Mouse (Mus musculus): ENCODE results near the gene H2-T23. TPM values are rescaled to one million over a fixed set of nuclear protein-coding genes. Genes with fewer than 3 reads are reported as not detected.

Gene H2-T23
- polyA plus RNA-seq, 1 experiment, result 0.46 TPM

DNA sequence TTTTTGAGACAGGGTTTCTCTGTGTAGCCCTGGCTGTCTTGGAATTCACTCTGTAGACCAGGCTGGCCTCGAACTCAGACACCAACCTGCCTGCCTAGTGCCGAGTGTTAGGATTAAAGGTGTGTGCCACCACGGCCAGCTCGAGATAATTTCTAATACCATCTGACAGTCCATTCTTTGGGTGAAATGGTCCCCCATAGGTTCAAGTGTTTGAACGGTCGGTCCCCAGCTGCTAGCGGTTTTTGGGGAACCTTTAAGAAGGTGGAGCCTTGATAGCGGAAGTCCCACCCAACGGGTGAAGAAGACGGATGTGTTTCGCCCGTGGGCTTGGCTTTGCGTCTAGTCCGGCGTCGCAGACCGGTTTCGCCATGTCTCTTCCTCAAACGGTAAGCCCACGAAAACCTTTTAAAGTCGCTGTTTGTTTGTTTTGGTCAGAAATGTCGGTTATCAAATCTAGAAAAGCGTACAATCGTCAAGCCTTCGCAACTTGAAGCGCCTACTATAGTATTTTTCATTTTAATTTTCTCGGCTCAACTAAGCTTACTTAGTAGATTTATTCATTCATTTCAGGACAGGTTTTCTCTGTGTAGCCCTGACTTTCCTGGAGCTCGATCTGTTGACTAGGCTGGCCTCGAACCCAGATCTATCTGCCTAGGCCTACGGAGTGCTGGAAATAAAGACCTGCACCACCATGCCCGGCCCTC is 38.3 kb downstream of the H2-T23 start:
- peak overlapping the region; percentile 95 for H3K4me3 ChIP-seq (ENCODE audit: low read depth, low read length)
- H3K4me1 ChIP-seq (ENCODE audit: control insufficient read depth, insufficient read depth, low read length), result no peaks in the 10 kb centered on the region
- peak overlapping the region; percentile 79 for H3K9ac ChIP-seq (ENCODE audit: low read depth, poor library complexity, severe bottlenecking)
- H3K27me3 ChIP-seq (ENCODE audit: control insufficient read depth, insufficient read depth, low read length, poor library complexity, severe bottlenecking), result no peaks in the 10 kb centered on the region
- H3K9me3 ChIP-seq (replicated peaks; ENCODE audit: control insufficient read depth, insufficient read depth, low read length, poor library complexity, severe bottlenecking), result 0 out of 2 replicates have a peak, but pooled peaks cover 2% of the 10 kb centered on the region
- TF ChIP-seq POLR2A (IDR thresholded peaks at IDR 0.05; ENCODE audit: insufficient read depth, low read length) (peak; percentile 74), EP300 (IDR thresholded peaks at IDR 0.05; ENCODE audit: insufficient read depth, low read depth, low read length) (no peak)
- no peak overlapping the region for H3K27ac ChIP-seq (ENCODE audit: insufficient read depth, low read length)
- H3K36me3 ChIP-seq (ENCODE audit: control insufficient read depth, insufficient read depth, low read length, poor library complexity, severe bottlenecking), result no peaks in the 10 kb centered on the region

DNA sequence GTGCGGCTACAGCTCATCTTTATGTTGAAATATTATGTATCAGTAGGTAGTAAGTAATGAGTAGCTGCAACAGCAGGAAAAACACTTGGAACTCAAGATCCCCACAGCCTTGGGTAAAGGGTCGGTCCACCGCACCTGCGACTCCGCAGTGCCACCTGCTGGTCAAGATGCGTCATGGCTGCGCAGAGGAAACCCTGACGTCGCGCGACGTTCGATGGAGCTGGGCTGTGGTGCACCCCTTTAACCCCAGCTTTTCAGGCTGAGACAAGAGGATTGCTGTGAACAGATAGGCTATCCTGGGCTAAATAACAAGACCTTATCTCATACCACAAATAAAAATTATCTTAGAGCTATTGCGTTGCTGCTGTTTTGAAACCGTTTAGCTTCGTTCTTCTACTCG is 39.0 kb downstream of the H2-T23 start:
- H3K27ac ChIP-seq (ENCODE audit: insufficient read depth, low read length), result no peak overlapping the region
- TF ChIP-seq EP300 (IDR thresholded peaks at IDR 0.05; ENCODE audit: insufficient read depth, low read depth, low read length) (0 out of 2 replicates have a peak, but pooled peaks have one; percentile 41), CTCF (IDR thresholded peaks at IDR 0.05; ENCODE audit: low read depth, low read length) (peak; percentile 100), POLR2A (IDR thresholded peaks at IDR 0.05; ENCODE audit: insufficient read depth, low read length) (no peak)
- H3K4me1 ChIP-seq (ENCODE audit: control insufficient read depth, insufficient read depth, low read length), result no peaks in the 10 kb centered on the region
- no peaks in the 10 kb centered on the region for H3K27me3 ChIP-seq (ENCODE audit: control insufficient read depth, insufficient read depth, low read length, poor library complexity, severe bottlenecking)
- H3K4me3 ChIP-seq (ENCODE audit: low read depth, low read length), result 0 out of 2 replicates have a peak overlapping the region, but pooled peaks have one; percentile 13
- H3K36me3 ChIP-seq (ENCODE audit: control insufficient read depth, insufficient read depth, low read length, poor library complexity, severe bottlenecking), result peaks cover 5% of the 10 kb centered on the region; the same call in 1 of the 2 replicates
- no peaks in the 10 kb centered on the region for H3K9me3 ChIP-seq (replicated peaks; ENCODE audit: control insufficient read depth, insufficient read depth, low read length, poor library complexity, severe bottlenecking)
- H3K9ac ChIP-seq (ENCODE audit: low read depth, poor library complexity, severe bottlenecking), result no peak overlapping the region

DNA sequence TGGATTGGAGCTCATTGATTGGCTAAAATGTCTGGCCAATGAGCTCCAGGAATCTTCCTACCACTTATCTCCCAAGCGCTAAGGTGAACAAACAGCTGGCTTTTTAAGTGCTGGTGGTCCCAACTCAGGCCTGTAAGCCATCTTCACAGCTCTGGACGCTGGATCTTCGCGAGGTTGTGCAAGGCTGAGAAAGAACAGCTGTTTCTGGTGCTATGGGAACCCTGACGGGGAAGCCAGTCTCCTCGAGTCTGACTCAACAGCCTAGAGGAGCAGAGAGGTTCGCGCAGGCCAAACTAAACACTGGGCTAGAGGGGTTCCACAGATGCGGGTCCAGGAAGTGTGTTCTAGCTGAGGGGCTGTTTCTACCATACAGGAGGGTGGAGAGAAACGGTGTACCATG is 40.9 kb downstream of the H2-T23 start:
- no peaks in the 10 kb centered on the region for H3K4me1 ChIP-seq (ENCODE audit: control insufficient read depth, insufficient read depth, low read length)
- peaks cover 14% of the 10 kb centered on the region; the same call in 1 of the 2 replicates for H3K36me3 ChIP-seq (ENCODE audit: control insufficient read depth, insufficient read depth, low read length, poor library complexity, severe bottlenecking)
- no peaks in the 10 kb centered on the region for H3K27me3 ChIP-seq (ENCODE audit: control insufficient read depth, insufficient read depth, low read length, poor library complexity, severe bottlenecking)
- TF ChIP-seq CTCF (IDR thresholded peaks at IDR 0.05; ENCODE audit: low read depth, low read length) (no peak), EP300 (IDR thresholded peaks at IDR 0.05; ENCODE audit: insufficient read depth, low read depth, low read length) (no peak), POLR2A (IDR thresholded peaks at IDR 0.05; ENCODE audit: insufficient read depth, low read length) (no peak)
- H3K9ac ChIP-seq (ENCODE audit: low read depth, poor library complexity, severe bottlenecking), result peak overlapping the region; percentile 8
- peak overlapping the region; percentile 32; the same call in 1 of the 2 replicates for H3K27ac ChIP-seq (ENCODE audit: insufficient read depth, low read length)
- peak overlapping the region; percentile 55 for H3K4me3 ChIP-seq (ENCODE audit: low read depth, low read length)
- no peaks in the 10 kb centered on the region for H3K9me3 ChIP-seq (replicated peaks; ENCODE audit: control insufficient read depth, insufficient read depth, low read length, poor library complexity, severe bottlenecking)

DNA sequence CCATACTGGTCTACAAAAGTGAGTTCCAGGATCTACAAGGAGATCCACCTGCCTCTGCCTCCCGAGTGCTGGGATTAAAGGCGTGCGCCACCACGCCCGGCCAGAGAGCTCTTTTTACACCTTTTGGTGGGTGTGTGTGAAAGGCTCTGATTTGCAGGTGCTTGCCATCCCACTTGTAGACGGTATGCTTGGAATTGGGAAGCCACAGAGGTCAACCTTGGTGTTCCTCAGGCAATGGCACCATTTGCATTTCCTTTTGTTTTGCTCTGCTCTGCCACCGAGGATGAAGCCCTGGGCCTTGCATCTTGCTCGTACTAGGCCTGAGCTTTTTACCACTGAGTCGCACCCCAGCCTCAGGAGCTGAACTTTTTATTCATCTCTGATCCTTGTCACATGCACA is 50.9 kb downstream of the H2-T23 start:
- no peak overlapping the region for H3K9ac ChIP-seq (ENCODE audit: low read depth, poor library complexity, severe bottlenecking)
- TF ChIP-seq CTCF (IDR thresholded peaks at IDR 0.05; ENCODE audit: low read depth, low read length) (no peak), EP300 (IDR thresholded peaks at IDR 0.05; ENCODE audit: insufficient read depth, low read depth, low read length) (no peak), POLR2A (IDR thresholded peaks at IDR 0.05; ENCODE audit: insufficient read depth, low read length) (no peak)

DNA sequence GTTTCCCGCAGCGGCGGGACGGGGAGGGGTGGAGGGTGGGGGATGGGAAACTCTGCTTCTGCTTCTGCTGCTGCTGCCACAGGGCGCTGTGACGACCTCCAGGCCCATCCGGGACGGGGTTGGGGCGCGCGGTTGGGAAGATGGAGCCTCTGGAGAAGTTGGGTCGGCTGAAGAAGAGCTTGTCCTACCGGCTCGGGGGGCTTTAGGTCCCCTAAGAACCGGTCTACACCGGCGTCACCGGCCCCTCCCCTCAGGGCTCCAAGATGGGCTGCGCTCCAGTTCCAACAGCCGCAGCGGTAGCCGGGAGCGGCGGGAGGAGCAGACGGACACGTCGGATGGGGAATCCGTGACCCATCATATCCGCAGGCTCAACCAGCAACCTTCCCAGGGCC is 52.3 kb downstream of the H2-T23 start:
- Histone ChIP-seq H3K9me3 (replicated peaks; ENCODE audit: control insufficient read depth, insufficient read depth, low read length, poor library complexity, severe bottlenecking) (no peaks in the 10 kb centered on the region), H3K36me3 (ENCODE audit: control insufficient read depth, insufficient read depth, low read length, poor library complexity, severe bottlenecking) (peaks cover 17% of the 10 kb centered on the region; the same call in 1 of the 2 replicates), H3K9ac (ENCODE audit: low read depth, poor library complexity, severe bottlenecking) (peak overlapping the region; percentile 92), H3K27ac (ENCODE audit: insufficient read depth, low read length) (peak overlapping the region; percentile 2; the same call in 1 of the 2 replicates), H3K27me3 (ENCODE audit: control insufficient read depth, insufficient read depth, low read length, poor library complexity, severe bottlenecking) (no peaks in the 10 kb centered on the region), H3K4me1 (ENCODE audit: control insufficient read depth, insufficient read depth, low read length) (no peaks in the 10 kb centered on the region), H3K4me3 (ENCODE audit: low read depth, low read length) (peak overlapping the region; percentile 92)
- TF ChIP-seq CTCF (IDR thresholded peaks at IDR 0.05; ENCODE audit: low read depth, low read length) (no peak), POLR2A (IDR thresholded peaks at IDR 0.05; ENCODE audit: insufficient read depth, low read length) (no peak), EP300 (IDR thresholded peaks at IDR 0.05; ENCODE audit: insufficient read depth, low read depth, low read length) (no peak)

More for the DNA sequence above, 50.9 kb downstream of the H2-T23 start:
- peaks cover 12% of the 10 kb centered on the region; the same call in 1 of the 2 replicates for H3K36me3 ChIP-seq (ENCODE audit: control insufficient read depth, insufficient read depth, low read length, poor library complexity, severe bottlenecking)
- H3K27ac ChIP-seq (ENCODE audit: insufficient read depth, low read length), result no peak overlapping the region
- H3K4me1 ChIP-seq (ENCODE audit: control insufficient read depth, insufficient read depth, low read length), result no peaks in the 10 kb centered on the region
- H3K27me3 ChIP-seq (ENCODE audit: control insufficient read depth, insufficient read depth, low read length, poor library complexity, severe bottlenecking), result no peaks in the 10 kb centered on the region
- no peak overlapping the region for H3K4me3 ChIP-seq (ENCODE audit: low read depth, low read length)
- no peaks in the 10 kb centered on the region for H3K9me3 ChIP-seq (replicated peaks; ENCODE audit: control insufficient read depth, insufficient read depth, low read length, poor library complexity, severe bottlenecking)

Other genes with a start within 250 kb of the H2-T23 start
- gene Ier3, start 211.2 kb downstream of the H2-T23 start, polyA plus RNA-seq (2011; ENCODE audit: insufficient read depth, insufficient read length, low read depth, missing spikeins), result 31.3 and 35.5 TPM in 2 replicates
- gene Flot1, start 209.6 kb downstream of the H2-T23 start, polyA plus RNA-seq (2011; ENCODE audit: insufficient read depth, insufficient read length, low read depth, missing spikeins), result 46.8 and 47.4 TPM in 2 replicates
- 1,430 and 1,461 TPM in 2 replicates for gene Tubb5, start 194.5 kb downstream of the H2-T23 start, polyA plus RNA-seq (2011; ENCODE audit: insufficient read depth, insufficient read length, low read depth, missing spikeins)
- gene Mdc1, start 191.3 kb downstream of the H2-T23 start, polyA plus RNA-seq (2011; ENCODE audit: insufficient read depth, insufficient read length, low read depth, missing spikeins), result 131 and 147 TPM in 2 replicates
- gene Nrm, start 171.5 kb downstream of the H2-T23 start, polyA plus RNA-seq (2011; ENCODE audit: insufficient read depth, insufficient read length, low read depth, missing spikeins), result 32.9 and 35.3 TPM in 2 replicates
- gene Ppp1r18, start 167.3 kb downstream of the H2-T23 start, polyA plus RNA-seq (2011; ENCODE audit: insufficient read depth, insufficient read length, low read depth, missing spikeins), result 18.6 and 20.1 TPM in 2 replicates
- 533 and 573 TPM in 2 replicates for gene Dhx16, start 153.0 kb downstream of the H2-T23 start, polyA plus RNA-seq (2011; ENCODE audit: insufficient read depth, insufficient read length, low read depth, missing spikeins)
- 58.1 and 58.9 TPM in 2 replicates for gene 2310061I04Rik, start 135.4 kb downstream of the H2-T23 start, polyA plus RNA-seq (2011; ENCODE audit: insufficient read depth, insufficient read length, low read depth, missing spikeins)
- 33.4 and 42.5 TPM in 2 replicates for gene Atat1, start 122.8 kb downstream of the H2-T23 start, polyA plus RNA-seq (2011; ENCODE audit: insufficient read depth, insufficient read length, low read depth, missing spikeins)
- gene Mrps18b, start 116.5 kb downstream of the H2-T23 start, polyA plus RNA-seq (2011; ENCODE audit: insufficient read depth, insufficient read length, low read depth, missing spikeins), result 117 and 144 TPM in 2 replicates
- 54.0 and 58.7 TPM in 2 replicates for gene Ppp1r10, start 116.4 kb downstream of the H2-T23 start, polyA plus RNA-seq (2011; ENCODE audit: insufficient read depth, insufficient read length, low read depth, missing spikeins)
- gene Abcf1, start 63.1 kb downstream of the H2-T23 start, polyA plus RNA-seq (2011; ENCODE audit: insufficient read depth, insufficient read length, low read depth, missing spikeins), result 174 and 213 TPM in 2 replicates
- 34.5 and 37.0 TPM in 2 replicates for gene Gnl1, start 53.0 kb downstream of the H2-T23 start, polyA plus RNA-seq (2011; ENCODE audit: insufficient read depth, insufficient read length, low read depth, missing spikeins)
- gene Prr3, start 52.6 kb downstream of the H2-T23 start, polyA plus RNA-seq (2011; ENCODE audit: insufficient read depth, insufficient read length, low read depth, missing spikeins), result 25.5 and 33.5 TPM in 2 replicates
- gene H2-T24, start 12.3 kb downstream of the H2-T23 start, polyA plus RNA-seq (2011; ENCODE audit: insufficient read depth, insufficient read length, low read depth, missing spikeins), result 0.78 TPM in 1 of 2 replicates, not detected in the other
- gene H2-T22, start 9.9 kb upstream of the H2-T23 start, polyA plus RNA-seq (2011; ENCODE audit: insufficient read depth, insufficient read length, low read depth, missing spikeins), result 17.3 and 18.2 TPM in 2 replicates
- gene Gm6034, start 10.1 kb upstream of the H2-T23 start, polyA plus RNA-seq (2011; ENCODE audit: insufficient read depth, insufficient read length, low read depth, missing spikeins), result not detected in 2 replicates
- not detected in 2 replicates for gene Gm11127, start 25.5 kb upstream of the H2-T23 start, polyA plus RNA-seq (2011; ENCODE audit: insufficient read depth, insufficient read length, low read depth, missing spikeins)
- gene Gm19684, start 88.8 kb upstream of the H2-T23 start, polyA plus RNA-seq (2011; ENCODE audit: insufficient read depth, insufficient read length, low read depth, missing spikeins), result 0.41 TPM in 1 of 2 replicates, not detected in the other
- gene Gm7030, start 96.6 kb upstream of the H2-T23 start, polyA plus RNA-seq (2011; ENCODE audit: insufficient read depth, insufficient read length, low read depth, missing spikeins), result 0.81 and 1.4 TPM in 2 replicates
- gene Gm8909, start 135.7 kb upstream of the H2-T23 start, polyA plus RNA-seq (2011; ENCODE audit: insufficient read depth, insufficient read length, low read depth, missing spikeins), result 13.5 and 17.5 TPM in 2 replicates
- 0.64 and 0.84 TPM in 2 replicates for gene H2-T3, start 157.4 kb upstream of the H2-T23 start, polyA plus RNA-seq (2011; ENCODE audit: insufficient read depth, insufficient read length, low read depth, missing spikeins)
- 32.1 and 35.0 TPM in 2 replicates for gene Rpp21, start 225.2 kb upstream of the H2-T23 start, polyA plus RNA-seq (2011; ENCODE audit: insufficient read depth, insufficient read length, low read depth, missing spikeins)
- gene Trim39, start 239.4 kb upstream of the H2-T23 start, polyA plus RNA-seq (2011; ENCODE audit: insufficient read depth, insufficient read length, low read depth, missing spikeins), result 14.2 and 15.5 TPM in 2 replicates

All from ES-Bruce4 (cell line).